In genomic region chr16:17986456-17987132, GRCm38 (mm10) we compare ENCODE assay signal across 8 mouse cellular contexts. TPM values are rescaled to one million over a fixed set of nuclear protein-coding genes. Genes with fewer than 3 reads are reported as not detected.
A peak's percentile ranks its signal among the peaks of the same experiment; 100 is the strongest.
DNase-seq lines count a peak whose midpoint lies in the region; ATAC-seq and TF ChIP-seq lines count a peak whose summit lies in the region.

No protein-coding gene starts in this region.

- ATAC-seq in midbrain, embryonic 16.5 days = no peak
- no peak for ATAC-seq in intestine, embryonic 14.5 days (replicated peaks; ENCODE audit: low FRiP score, low TSS enrichment, low read depth)
- no peak for ATAC-seq in liver, embryonic 13.5 days (ENCODE audit: low read depth)

- H3K27ac ChIP-seq in midbrain, embryonic 10.5 days (replicated peaks) = no peak overlapping the region
- H3K27ac ChIP-seq in midbrain, embryonic 16.5 days (ENCODE audit: low read length) = no peak overlapping the region
- H3K27ac ChIP-seq in embryonic fibroblast, embryonic 13.5 days (ENCODE audit: insufficient read depth, low read length) = no peak overlapping the region
- no peak overlapping the region for H3K27ac ChIP-seq in intestine, embryonic 14.5 days (ENCODE audit: low read depth)
- no peak overlapping the region for H3K27ac ChIP-seq in liver, embryonic 13.5 days

- TF ChIP-seq POLR2A in embryonic fibroblast, embryonic 13.5 days (IDR thresholded peaks at IDR 0.05; ENCODE audit: low read depth, low read length) = no peak

- 61% methylated on average over 10 of the region's 10 CpGs for WGBS in midbrain, embryonic 10.5 days
- 48% methylated on average over 10 of the region's 10 CpGs for WGBS in midbrain, embryonic 16.5 days
- WGBS in intestine, embryonic 14.5 days = 55% methylated on average over 10 of the region's 10 CpGs
- 33% methylated on average over 10 of the region's 10 CpGs for WGBS in liver, embryonic 13.5 days (ENCODE audit: insufficient replicate concordance)

- no peaks in the 10 kb centered on the region for H3K36me3 ChIP-seq in midbrain, embryonic 10.5 days
- H3K36me3 ChIP-seq in midbrain, embryonic 16.5 days (ENCODE audit: control insufficient read depth, insufficient read depth, low read length) = no peaks in the 10 kb centered on the region
- no peaks in the 10 kb centered on the region for H3K36me3 ChIP-seq in intestine, embryonic 14.5 days (ENCODE audit: control insufficient read depth, insufficient read depth, low read length)
- no peaks in the 10 kb centered on the region for H3K36me3 ChIP-seq in liver, embryonic 13.5 days

- H3K9me3 ChIP-seq in midbrain, embryonic 10.5 days (replicated peaks) = peaks cover 15% of the 10 kb centered on the region
- H3K9me3 ChIP-seq in midbrain, embryonic 16.5 days (replicated peaks; ENCODE audit: control insufficient read depth, low read length, poor library complexity, severe bottlenecking) = peaks cover 1% of the 10 kb centered on the region; the same call in 1 of the 2 replicates
- peaks cover 10% of the 10 kb centered on the region for H3K9me3 ChIP-seq in intestine, embryonic 14.5 days (ENCODE audit: control insufficient read depth, low read length)
- peaks cover 13% of the 10 kb centered on the region for H3K9me3 ChIP-seq in liver, embryonic 13.5 days (replicated peaks)

- H3K27me3 ChIP-seq in midbrain, embryonic 10.5 days (ENCODE audit: low read depth, poor library complexity, severe bottlenecking) = no peaks in the 10 kb centered on the region
- H3K27me3 ChIP-seq in midbrain, embryonic 16.5 days (ENCODE audit: control insufficient read depth, insufficient read depth, low read depth, low read length) = no peaks in the 10 kb centered on the region
- H3K27me3 ChIP-seq in intestine, embryonic 14.5 days (replicated peaks; ENCODE audit: control insufficient read depth, insufficient read depth, low read length) = no peaks in the 10 kb centered on the region
- no peaks in the 10 kb centered on the region; the same call in 1 of the 2 replicates for H3K27me3 ChIP-seq in liver, embryonic 13.5 days

- no peak overlapping the region for H3K9ac ChIP-seq in midbrain, embryonic 16.5 days (ENCODE audit: low read depth, low read length)
- no peak overlapping the region for H3K9ac ChIP-seq in intestine, embryonic 14.5 days (ENCODE audit: low read length)
- no peak overlapping the region for H3K9ac ChIP-seq in liver, embryonic 13.5 days

- peak; percentile 42; the same call in 1 of the 2 replicates for TF ChIP-seq CTCF in embryonic fibroblast, embryonic 13.5 days (IDR thresholded peaks at IDR 0.05; ENCODE audit: borderline replicate concordance, insufficient read depth, low read length)

- no peak overlapping the region for H3K4me3 ChIP-seq in midbrain, embryonic 10.5 days
- H3K4me3 ChIP-seq in midbrain, embryonic 16.5 days (ENCODE audit: low read depth, low read length) = no peak overlapping the region
- H3K4me3 ChIP-seq in embryonic fibroblast, embryonic 13.5 days (ENCODE audit: insufficient read depth, low read length) = no peak overlapping the region
- no peak overlapping the region for H3K4me3 ChIP-seq in intestine, embryonic 14.5 days (ENCODE audit: low read depth, low read length)
- no peak overlapping the region for H3K4me3 ChIP-seq in liver, embryonic 13.5 days (replicated peaks)

- DNase-seq in midbrain, embryonic 10.5 days (ENCODE audit: low spot score) = peak; percentile 43
- peak; percentile 79 for DNase-seq in adrenal gland, postnatal 14 days
- peak; percentile 59 for DNase-seq in intestine, embryonic 14.5 days (ENCODE audit: low spot score)
- peak; percentile 46 for DNase-seq in liver, embryonic 13.5 days
- DNase-seq in retina, postnatal 7 days (ENCODE audit: low read depth, low spot score) = peak; percentile 35
- DNase-seq in urinary bladder, postnatal 25 days (ENCODE audit: low spot score) = peak; percentile 58

- no peak overlapping the region for H3K4me2 ChIP-seq in midbrain, embryonic 16.5 days (ENCODE audit: low read length)
- no peak overlapping the region for H3K4me2 ChIP-seq in intestine, embryonic 14.5 days (ENCODE audit: low read length)
- no peak overlapping the region for H3K4me2 ChIP-seq in liver, embryonic 13.5 days

- no peaks in the 10 kb centered on the region for H3K4me1 ChIP-seq in midbrain, embryonic 10.5 days
- H3K4me1 ChIP-seq in midbrain, embryonic 16.5 days (ENCODE audit: control insufficient read depth, insufficient read depth, low read length) = no peaks in the 10 kb centered on the region
- H3K4me1 ChIP-seq in embryonic fibroblast, embryonic 13.5 days (ENCODE audit: control insufficient read depth, insufficient read depth, low read length) = no peaks in the 10 kb centered on the region
- H3K4me1 ChIP-seq in intestine, embryonic 14.5 days (replicated peaks; ENCODE audit: control insufficient read depth, insufficient read depth, low read length) = no peaks in the 10 kb centered on the region
- H3K4me1 ChIP-seq in liver, embryonic 13.5 days (replicated peaks) = peaks cover 8% of the 10 kb centered on the region

RNA-seq across cellular contexts. Expression of gene Vpreb2, which starts 6.4 kb away (rescaled TPM):
- polyA plus RNA-seq in midbrain, embryonic 10.5 days (2016; fragmentation: Nextera tagmentation; extraction: Ambion mirVana) = not detected in 2 replicates
- not detected in 2 replicates for polyA plus RNA-seq in midbrain, embryonic 16.5 days (2015; fragmentation: Nextera tagmentation; extraction: Ambion mirVana)
- not detected in 2 replicates for total RNA-seq in adrenal gland, postnatal 14 days (2021)
- polyA plus RNA-seq in embryonic fibroblast, embryonic 13.5 days (2011; ENCODE audit: insufficient read length, low read depth, missing spikeins) = not detected in 2 replicates
- polyA plus RNA-seq in intestine, embryonic 14.5 days (2014; fragmentation: Nextera tagmentation; extraction: Ambion mirVana) = not detected in 2 replicates
- 0.30 TPM in 1 of 2 replicates, not detected in the other for polyA plus RNA-seq in liver, embryonic 13.5 days (2015; fragmentation: Nextera tagmentation; extraction: Ambion mirVana)

RNA-seq across cellular contexts. Expression of gene Slc25a1, which starts 58.6 kb away (rescaled TPM):
- 118 and 122 TPM in 2 replicates for polyA plus RNA-seq in midbrain, embryonic 10.5 days (2016; fragmentation: Nextera tagmentation; extraction: Ambion mirVana)
- polyA plus RNA-seq in midbrain, embryonic 16.5 days (2015; fragmentation: Nextera tagmentation; extraction: Ambion mirVana) = 163 and 179 TPM in 2 replicates
- 107 and 109 TPM in 2 replicates for total RNA-seq in adrenal gland, postnatal 14 days (2021)
- polyA plus RNA-seq in embryonic fibroblast, embryonic 13.5 days (2011; ENCODE audit: insufficient read length, low read depth, missing spikeins) = 77.8 and 111 TPM in 2 replicates
- 130 and 142 TPM in 2 replicates for polyA plus RNA-seq in intestine, embryonic 14.5 days (2014; fragmentation: Nextera tagmentation; extraction: Ambion mirVana)
- 78.6 and 83.0 TPM in 2 replicates for polyA plus RNA-seq in liver, embryonic 13.5 days (2015; fragmentation: Nextera tagmentation; extraction: Ambion mirVana)
